Mouse (Mus musculus): ENCODE measurements around the gene Rbpms2.

DNA sequence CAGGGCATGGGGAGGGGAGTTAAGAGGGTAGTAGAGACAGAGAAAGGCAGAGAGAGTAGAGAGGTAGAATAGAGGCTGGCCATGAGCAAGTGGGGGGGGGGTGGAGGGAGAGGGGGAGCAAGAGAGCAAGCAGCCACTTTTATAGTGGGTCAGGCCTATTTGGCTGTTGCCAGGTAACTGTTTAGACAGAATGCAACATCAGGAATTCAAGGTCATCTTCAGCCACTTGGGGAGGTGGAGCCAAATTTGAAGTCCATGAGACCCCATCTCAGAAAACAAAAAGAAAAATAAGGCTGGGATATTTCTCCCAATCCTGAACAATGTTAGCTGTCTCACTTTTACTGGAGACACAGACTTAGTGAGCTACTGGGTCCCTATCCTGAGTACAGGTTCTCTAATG lies 13.1 kb downstream of the Rbpms2 start:
- TF ChIP-seq MYOD1 (IDR thresholded peaks at IDR 0.05; ENCODE audit: control insufficient read depth in 1 of 3, insufficient read length in 2 of 3, low read depth in 2 of 3) (no peak), POLR2A (IDR thresholded peaks at IDR 0.05; ENCODE audit: insufficient read length, low read depth) (no peak), USF1 (IDR thresholded peaks at IDR 0.05; ENCODE audit: low read depth) (no peak), E2F4 (IDR thresholded peaks at IDR 0.05; ENCODE audit: insufficient read depth) (no peak), POLR2AphosphoS2 (IDR thresholded peaks at IDR 0.05; ENCODE audit: insufficient read length, low read depth) (no peak), CEBPB (IDR thresholded peaks at IDR 0.05; ENCODE audit: insufficient read depth, poor library complexity, severe bottlenecking) (no peak), MAX (IDR thresholded peaks at IDR 0.05; ENCODE audit: low read depth) (no peak)

All from myocyte (in vitro differentiated cells).